Mouse (Mus musculus) kidney, embryonic 15.5 days (tissue): ENCODE measurements around the gene Clec3b. TPM values are rescaled to one million over a fixed set of nuclear protein-coding genes. Genes with fewer than 3 reads are reported as not detected.

Experiments
- ATAC-seq: fragments of 200-750 bp; cut with Nextera tagmentation; replicated peaks from 2 replicates; pipeline ENCODE4 v1.8.0; 2017; ENCODE audit warnings: moderate TSS enrichment; ENCODE audit not compliant: low FRiP score
- H3K27ac ChIP-seq: fragments of 300-500 bp; sonication (generic); 2 replicates; pipeline ENCODE4 v1.5.1; 2015; ENCODE audit warnings: mild to moderate bottlenecking, inconsistent platforms
- H3K27me3 ChIP-seq: fragments of 300-500 bp; sonication (generic); 2 replicates; pipeline ENCODE4 v1.6.1; 2015; ENCODE audit warnings: inconsistent platforms
- H3K36me3 ChIP-seq: fragments of 300-500 bp; sonication (generic); 2 replicates; pipeline ENCODE4 v1.6.1; 2015; ENCODE audit warnings: inconsistent platforms
- H3K4me1 ChIP-seq: fragments of 300-500 bp; sonication (generic); 2 replicates; pipeline ENCODE4 v1.6.1; 2015; ENCODE audit warnings: inconsistent platforms
- H3K4me2 ChIP-seq: fragments of 300-500 bp; sonication (generic); 2 replicates; pipeline ENCODE4 v1.6.1; 2015; ENCODE audit warnings: moderate library complexity, mild to moderate bottlenecking, inconsistent platforms
- H3K4me3 ChIP-seq: fragments of 300-500 bp; sonication (generic); replicated peaks from 2 replicates; pipeline ENCODE4 v1.5.1; 2015; ENCODE audit warnings: mild to moderate bottlenecking, inconsistent platforms
- H3K9ac ChIP-seq: fragments of 300-500 bp; sonication (generic); 2 replicates; pipeline ENCODE4 v1.6.1; 2015; ENCODE audit warnings: mild to moderate bottlenecking, inconsistent platforms
- H3K9me3 ChIP-seq: fragments of 300-500 bp; sonication (generic); replicated peaks from 2 replicates; pipeline ENCODE4 v1.6.1; 2016; ENCODE audit warnings: inconsistent platforms
- WGBS: fragments of 180-500 bp; shearing (Covaris S2); methylation state at CpG from one replicate; pipeline ENCODE4 v1.1.7; 2015; ENCODE audit warnings: mixed read lengths; 5-methylcytosine and 5-hydroxymethylcytosine counted together
- polyA plus RNA-seq: library from polyadenylated mRNA; unstranded; fragments of >200 nt; fragmentation: Nextera tagmentation; extraction: Ambion mirVana; gene quantifications from 2 replicates; pipeline ENCODE4 v1.2.1, GENCODE M21; 2015

Clec3b gene
- polyA plus RNA-seq = 0.72 and 1.6 TPM in 2 replicates

GRCm38 (mm10) chr9:123150241-123151020 lies at the start of gene Clec3b:
Gene Clec3b, plus strand, starts transcription at chr9:123150946.
- Histone ChIP-seq H3K4me3 (no peak within 1 kb of the TSS), H3K9ac (no peak within 1 kb of the TSS), H3K27ac (no peak within 1 kb of the TSS), H3K27me3 (no peaks in the 10 kb centered on the region), H3K9me3 (peaks cover 5% of the 10 kb centered on the region; the same call in 1 of the 2 replicates), H3K4me2 (no peak within 1 kb of the TSS), H3K4me1 (no peaks in the 10 kb centered on the region), H3K36me3 (peaks cover 4% of the 10 kb centered on the region; the same call in 1 of the 2 replicates)
- WGBS = 83% methylated on average over 5 of the region's 5 CpGs
- no peak for ATAC-seq

GRCm38 (mm10) chr9:123103425-123103824 lies 47.3 kb upstream of the Clec3b start:
- Histone ChIP-seq H3K4me3 (no peak overlapping the region), H3K4me2 (no peak overlapping the region), H3K27me3 (no peaks in the 10 kb centered on the region), H3K4me1 (no peaks in the 10 kb centered on the region), H3K9me3 (no peaks in the 10 kb centered on the region), H3K36me3 (peaks cover 63% of the 10 kb centered on the region), H3K27ac (no peak overlapping the region), H3K9ac (no peak overlapping the region)
- ATAC-seq = no peak

GRCm38 (mm10) chr9:123104362-123104761 lies 46.4 kb upstream of the Clec3b start:
- H3K27ac ChIP-seq = no peak overlapping the region
- H3K4me2 ChIP-seq = no peak overlapping the region
- no peaks in the 10 kb centered on the region for H3K9me3 ChIP-seq
- no peak overlapping the region for H3K9ac ChIP-seq
- ATAC-seq = no peak
- H3K4me3 ChIP-seq = no peak overlapping the region
- H3K4me1 ChIP-seq = no peaks in the 10 kb centered on the region
- no peaks in the 10 kb centered on the region for H3K27me3 ChIP-seq
- H3K36me3 ChIP-seq = peaks cover 54% of the 10 kb centered on the region

- H3K27me3 ChIP-seq = no peaks in the 10 kb centered on the region
- no peak overlapping the region for H3K9ac ChIP-seq
- H3K36me3 ChIP-seq = peaks cover 36% of the 10 kb centered on the region
- no peak overlapping the region for H3K4me2 ChIP-seq
- H3K9me3 ChIP-seq = no peaks in the 10 kb centered on the region
- ATAC-seq = no peak
- H3K4me3 ChIP-seq = no peak overlapping the region
- WGBS = 88% methylated on average over 4 of the region's 4 CpGs
- H3K4me1 ChIP-seq = peaks cover 11% of the 10 kb centered on the region
- no peak overlapping the region for H3K27ac ChIP-seq
Measured at GRCm38 (mm10) chr9:123107186-123107585, 43.6 kb upstream of the Clec3b start.

GRCm38 (mm10) chr9:123109188-123109587 lies 41.6 kb upstream of the Clec3b start:
- no peak for ATAC-seq
- no peaks in the 10 kb centered on the region for H3K9me3 ChIP-seq
- H3K4me2 ChIP-seq = no peak overlapping the region
- H3K27me3 ChIP-seq = no peaks in the 10 kb centered on the region
- no peak overlapping the region for H3K4me3 ChIP-seq
- no peak overlapping the region for H3K27ac ChIP-seq
- WGBS = 80% methylated on average over 7 of the region's 7 CpGs
- peaks cover 20% of the 10 kb centered on the region for H3K4me1 ChIP-seq
- no peak overlapping the region for H3K9ac ChIP-seq
- H3K36me3 ChIP-seq = peaks cover 22% of the 10 kb centered on the region

DNA sequence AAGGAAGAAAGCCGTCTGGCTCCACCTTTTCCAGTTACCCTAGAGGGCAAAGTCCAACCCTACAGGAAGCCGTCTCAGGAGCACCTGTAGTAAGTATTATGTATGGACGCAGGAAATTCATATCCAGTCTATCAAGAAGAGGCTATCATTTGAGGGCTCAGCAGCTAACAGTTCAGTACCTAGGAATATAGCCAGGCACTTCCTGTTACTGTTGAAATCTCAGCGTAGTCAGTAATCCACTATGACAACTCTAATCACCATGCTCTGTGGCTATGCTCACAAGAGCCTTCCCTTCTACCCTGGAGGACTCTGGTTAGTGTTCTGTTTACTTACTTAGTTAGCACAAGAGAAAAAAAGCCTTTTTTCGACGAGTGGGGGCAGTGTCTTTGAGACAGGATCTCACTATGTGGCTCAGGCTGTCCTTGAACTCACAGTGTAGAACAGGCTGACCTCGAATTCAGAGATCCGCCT lies 39.0 kb upstream of the Clec3b start:
- Histone ChIP-seq H3K27me3 (no peaks in the 10 kb centered on the region), H3K9ac (0 out of 2 replicates have a peak overlapping the region, but pooled peaks have one; percentile 84), H3K9me3 (no peaks in the 10 kb centered on the region), H3K27ac (no peak overlapping the region), H3K4me3 (peak overlapping the region; percentile 85), H3K4me2 (peak overlapping the region; percentile 80), H3K36me3 (peaks cover 22% of the 10 kb centered on the region), H3K4me1 (peaks cover 20% of the 10 kb centered on the region)
- 56% methylated on average over 8 of the region's 8 CpGs for WGBS
- ATAC-seq = no peak

GRCm38 (mm10) chr9:123112805-123113521 lies 37.8 kb upstream of the Clec3b start, which contains the start of the genes Zdhhc3 and Exosc7:
Gene Zdhhc3, minus strand, starts transcription at chr9:123113205.
Gene Exosc7, plus strand, starts transcription at chr9:123113215.
- under 1% methylated on average over 79 of the region's 79 CpGs for WGBS

DNA sequence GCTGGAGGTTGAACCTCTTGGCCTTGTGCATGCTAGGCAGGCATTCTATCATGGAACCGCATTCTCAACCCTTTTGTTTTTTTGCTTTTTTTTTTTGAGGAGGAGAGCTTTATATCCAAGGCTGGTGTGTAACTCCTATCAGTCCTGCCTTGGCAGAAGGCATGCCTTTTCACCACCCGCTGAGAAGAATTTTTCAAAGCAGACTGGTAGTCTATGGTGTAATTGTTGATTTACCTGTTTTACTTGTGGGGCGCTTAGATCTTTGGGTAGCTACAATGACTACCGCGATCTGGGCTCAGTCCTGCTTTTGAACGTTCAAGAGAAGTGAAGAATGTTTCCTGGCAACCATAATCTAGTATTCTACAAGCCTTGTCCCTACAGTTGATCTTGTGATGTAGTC lies 36.8 kb upstream of the Clec3b start:
- H3K36me3 ChIP-seq = peaks cover 34% of the 10 kb centered on the region
- H3K9ac ChIP-seq = peak overlapping the region; percentile 84

More at GRCm38 (mm10) chr9:123112805-123113521, 37.8 kb upstream of the Clec3b start, which contains the start of the genes Zdhhc3 and Exosc7:
- H3K4me3 ChIP-seq = peak within 1 kb of the TSS; percentile 85
- peak within 1 kb of the TSS; percentile 94 for H3K27ac ChIP-seq
- ATAC-seq = peak; percentile 95
- H3K4me2 ChIP-seq = peak within 1 kb of the TSS; percentile 80
- no peaks in the 10 kb centered on the region for H3K27me3 ChIP-seq
- H3K36me3 ChIP-seq = peaks cover 29% of the 10 kb centered on the region
- H3K9ac ChIP-seq = peak within 1 kb of the TSS; percentile 84
- H3K4me1 ChIP-seq = peaks cover 20% of the 10 kb centered on the region
- no peaks in the 10 kb centered on the region for H3K9me3 ChIP-seq

DNA sequence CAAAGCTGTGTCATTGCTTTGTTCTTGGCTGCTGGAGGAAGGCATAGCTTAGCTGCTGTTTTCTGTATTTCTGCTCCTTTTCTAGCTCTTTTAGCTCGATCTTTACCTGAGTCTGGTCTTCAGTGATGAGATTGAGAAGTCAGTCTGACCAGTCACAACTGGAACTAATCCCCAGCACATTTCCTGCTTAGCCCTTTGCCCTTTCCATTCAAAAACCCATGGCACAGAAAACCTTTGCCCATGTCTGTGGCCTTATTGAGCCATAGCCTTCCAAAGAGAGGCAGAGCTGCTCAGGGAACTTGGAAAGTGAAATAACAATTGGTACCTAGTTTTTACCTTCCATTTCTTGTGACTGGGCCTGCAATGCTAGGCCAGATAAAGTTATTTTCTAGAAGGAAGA lies 35.2 kb upstream of the Clec3b start:
- Histone ChIP-seq H3K4me3 (no peak overlapping the region), H3K9me3 (no peaks in the 10 kb centered on the region), H3K4me2 (no peak overlapping the region), H3K36me3 (peaks cover 50% of the 10 kb centered on the region), H3K27me3 (no peaks in the 10 kb centered on the region), H3K4me1 (peaks cover 20% of the 10 kb centered on the region), H3K27ac (no peak overlapping the region), H3K9ac (no peak overlapping the region)
- no peak for ATAC-seq
- 91% methylated on average over 1 of the region's 1 CpGs for WGBS

More for the DNA sequence above, 36.8 kb upstream of the Clec3b start:
- Histone ChIP-seq H3K4me3 (peak overlapping the region; percentile 85), H3K9me3 (no peaks in the 10 kb centered on the region), H3K27me3 (no peaks in the 10 kb centered on the region), H3K4me2 (peak overlapping the region; percentile 80), H3K27ac (no peak overlapping the region), H3K4me1 (peaks cover 20% of the 10 kb centered on the region)
- no peak for ATAC-seq
- WGBS = 58% methylated on average over 6 of the region's 6 CpGs

GRCm38 (mm10) chr9:123123017-123123416 lies 27.7 kb upstream of the Clec3b start:
- Histone ChIP-seq H3K4me3 (no peak overlapping the region), H3K9ac (no peak overlapping the region), H3K9me3 (no peaks in the 10 kb centered on the region), H3K27ac (no peak overlapping the region), H3K27me3 (no peaks in the 10 kb centered on the region), H3K36me3 (peaks cover 93% of the 10 kb centered on the region), H3K4me1 (no peaks in the 10 kb centered on the region), H3K4me2 (no peak overlapping the region)
- ATAC-seq = no peak
- 96% methylated on average over 3 of the region's 3 CpGs for WGBS

DNA sequence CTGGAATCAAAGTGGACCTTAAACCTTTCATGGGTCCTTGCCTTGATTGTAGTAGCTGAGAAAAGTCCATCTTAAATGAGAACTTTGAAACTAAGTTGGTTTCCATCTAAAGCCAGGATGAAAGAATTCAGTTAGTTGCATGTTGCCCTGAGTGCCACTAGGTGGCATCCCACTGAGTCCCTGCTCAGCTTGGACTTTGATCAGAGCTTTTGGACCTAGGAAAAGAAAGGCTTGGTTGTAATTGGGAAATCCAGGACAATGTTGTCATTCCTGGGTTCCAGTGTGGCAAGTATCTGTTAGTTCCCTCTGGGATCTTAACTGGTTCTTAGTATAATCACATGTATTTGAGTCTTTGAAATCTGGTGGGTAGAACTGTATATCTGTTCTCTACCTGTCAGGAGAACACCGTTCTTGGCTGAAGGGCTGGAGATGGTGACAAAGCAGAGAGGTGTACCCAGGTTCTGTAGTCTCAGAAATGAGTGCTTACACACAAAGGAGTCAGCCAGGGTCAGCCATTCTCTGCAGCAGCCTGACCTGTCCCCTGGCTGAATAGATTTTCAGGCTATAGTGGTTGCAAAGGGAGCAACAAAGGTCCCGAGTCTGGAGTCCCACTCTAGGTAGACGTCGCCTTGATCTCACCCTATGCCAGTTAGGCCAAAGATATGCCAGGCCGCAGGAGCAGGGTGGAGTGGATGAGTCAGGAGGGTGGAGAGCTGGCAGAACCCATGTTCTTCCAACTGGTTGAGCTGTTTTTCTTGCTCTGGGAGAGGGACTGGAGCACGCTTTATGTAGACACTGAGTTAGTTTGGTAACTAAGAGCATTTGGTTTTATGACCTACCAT lies 27.0 kb upstream of the Clec3b start:
- H3K27me3 ChIP-seq = no peaks in the 10 kb centered on the region
- 95% methylated on average over 6 of the region's 6 CpGs for WGBS
- no peaks in the 10 kb centered on the region for H3K4me1 ChIP-seq
- no peak overlapping the region for H3K27ac ChIP-seq
- no peak overlapping the region for H3K4me2 ChIP-seq
- H3K4me3 ChIP-seq = no peak overlapping the region
- no peaks in the 10 kb centered on the region for H3K9me3 ChIP-seq
- ATAC-seq = no peak
- H3K9ac ChIP-seq = no peak overlapping the region
- H3K36me3 ChIP-seq = peaks cover 94% of the 10 kb centered on the region
